Mouse (Mus musculus) neural tube, embryonic 11.5 days (tissue): ENCODE data around the gene Dnajc12. TPM values are rescaled to one million over a fixed set of nuclear protein-coding genes. Genes with fewer than 3 reads are reported as not detected.
"Not testable (repeated sequence)": the region's sequence is repeated elsewhere in the genome, so short reads cannot be mapped to it uniquely, and the experiment has no call there.

ENCODE experiments used
- ATAC-seq: fragments of 200-750 bp; cut with Nextera tagmentation; 2 replicates; pipeline ENCODE4 v1.8.0; 2017; ENCODE audit warnings: moderate number of reproducible peaks, mild to moderate bottlenecking, moderate TSS enrichment, moderate library complexity; ENCODE audit not compliant: insufficient read depth, low FRiP score, low TSS enrichment
- DNase-seq: peaks from one replicate; pipeline ENCODE4 v3.0.0-alpha.2; 2015; ENCODE audit warnings: low spot score
- H3K27ac ChIP-seq: fragments of 300-500 bp; sonication (generic); 2 replicates; pipeline ENCODE4 v1.5.1; 2014; ENCODE audit warnings: low read depth, mild to moderate bottlenecking, low read length
- H3K27me3 ChIP-seq: fragments of 300-500 bp; sonication (generic); 2 replicates; pipeline ENCODE4 v1.6.1; 2014; ENCODE audit warnings: mild to moderate bottlenecking, low read length, mixed read lengths; ENCODE audit not compliant: control insufficient read depth, insufficient read depth
- H3K36me3 ChIP-seq: fragments of 300-500 bp; sonication (generic); 2 replicates; pipeline ENCODE4 v1.6.1; 2014; ENCODE audit warnings: mild to moderate bottlenecking, low read length, moderate library complexity, mixed read lengths; ENCODE audit not compliant: control insufficient read depth, insufficient read depth
- H3K4me1 ChIP-seq: fragments of 300-500 bp; sonication (generic); 2 replicates; pipeline ENCODE4 v1.6.1; 2014; ENCODE audit warnings: low read length, mixed read lengths; ENCODE audit not compliant: control insufficient read depth, insufficient read depth
- H3K4me2 ChIP-seq: fragments of 300-500 bp; sonication (generic); 2 replicates; pipeline ENCODE4 v1.6.1; 2014; ENCODE audit warnings: low read depth, mild to moderate bottlenecking, moderate library complexity
- H3K4me3 ChIP-seq: fragments of 300-500 bp; sonication (generic); 2 replicates; pipeline ENCODE4 v1.5.1; 2014; ENCODE audit warnings: low read depth, low read length
- H3K9ac ChIP-seq: fragments of 300-500 bp; sonication (generic); 2 replicates; pipeline ENCODE4 v1.6.1; 2014; ENCODE audit warnings: mild to moderate bottlenecking, low read length
- H3K9me3 ChIP-seq: fragments of 300-500 bp; sonication (generic); 2 replicates; pipeline ENCODE4 v1.6.1; 2016; ENCODE audit warnings: low read length; ENCODE audit not compliant: control insufficient read depth
- WGBS: fragments of 180-500 bp; shearing (Covaris S2); extraction: QIAGEN DNeasy Blood & Tissue Kit; methylation state at CpG from one replicate; pipeline ENCODE4 v1.1.7; 2014; 5-methylcytosine and 5-hydroxymethylcytosine counted together
- polyA plus RNA-seq: library from polyadenylated mRNA; unstranded; fragments of >200 nt; fragmentation: Nextera tagmentation; extraction: Ambion mirVana; gene quantifications from 2 replicates; pipeline ENCODE4 v1.2.1, GENCODE M21; 2014

The Dnajc12 gene
- polyA plus RNA-seq, 1 experiment from 2014 or later: 16.0 TPM

GRCm38 (mm10) chr10:63431221-63431736, 49.0 kb downstream of the Dnajc12 start:
- Histone ChIP-seq H3K27ac (no peak overlapping the region), H3K36me3 (no peaks in the 10 kb centered on the region), H3K4me2 (no peak overlapping the region), H3K9me3 (no peaks in the 10 kb centered on the region), H3K4me1 (no peaks in the 10 kb centered on the region), H3K4me3 (no peak overlapping the region), H3K9ac (no peak overlapping the region), H3K27me3 (no peaks in the 10 kb centered on the region)
- WGBS: 89% methylated on average over 7 of the region's 7 CpGs
- DNase-seq (no peak), ATAC-seq (no peak)

GRCm38 (mm10) chr10:63432099-63432498, 49.9 kb downstream of the Dnajc12 start:
- no peak for ATAC-seq
- 91% methylated on average over 8 of the region's 8 CpGs for whole genome bisulfite sequencing
- Histone ChIP-seq H3K27me3 (no peaks in the 10 kb centered on the region), H3K27ac (no peak overlapping the region), H3K9me3 (no peaks in the 10 kb centered on the region), H3K4me1 (no peaks in the 10 kb centered on the region), H3K9ac (no peak overlapping the region), H3K36me3 (no peaks in the 10 kb centered on the region), H3K4me2 (no peak overlapping the region), H3K4me3 (no peak overlapping the region)
- no peak for DNase-seq

- Histone ChIP-seq H3K36me3 (no peaks in the 10 kb centered on the region), H3K4me1 (no peaks in the 10 kb centered on the region), H3K4me2 (no peak overlapping the region), H3K9ac (no peak overlapping the region), H3K4me3 (no peak overlapping the region), H3K27ac (no peak overlapping the region), H3K9me3 (no peaks in the 10 kb centered on the region), H3K27me3 (no peaks in the 10 kb centered on the region)
- 88% methylated on average over 2 of the region's 2 CpGs for WGBS
- ATAC-seq: no peak
- DNase-seq: no peak
Measured at GRCm38 (mm10) chr10:63432887-63433286, 50.6 kb downstream of the Dnajc12 start.

DNA sequence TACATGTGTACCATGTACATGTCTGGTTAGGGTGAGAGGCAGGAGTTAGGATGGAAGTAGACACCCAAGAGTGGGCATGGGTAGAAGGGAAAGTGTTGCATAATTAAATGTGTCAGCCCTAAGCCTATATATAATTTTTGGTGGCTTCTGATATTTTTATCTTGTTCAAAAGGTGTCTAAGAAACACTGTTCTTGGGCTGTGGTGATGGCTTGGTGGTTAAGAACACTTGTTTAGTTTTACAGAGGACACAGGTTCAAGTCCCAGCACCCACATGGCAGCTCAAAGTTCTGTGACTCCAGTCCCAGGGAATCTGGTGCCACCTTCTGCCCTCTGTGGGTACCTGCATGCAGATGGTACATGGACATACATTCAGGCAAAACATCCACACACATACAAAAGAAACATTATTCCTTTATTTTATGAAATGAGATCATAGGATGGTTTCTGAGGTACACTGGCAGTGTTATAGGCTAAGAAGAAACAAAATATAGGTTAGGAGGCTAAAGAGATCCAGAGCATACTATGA, 56.6 kb downstream of the Dnajc12 start:
- H3K36me3 ChIP-seq: no peaks in the 10 kb centered on the region
- H3K4me3 ChIP-seq: no peak overlapping the region
- no peak overlapping the region for H3K9ac ChIP-seq
- no peak overlapping the region for H3K4me2 ChIP-seq
- ATAC-seq: no peak
- no peaks in the 10 kb centered on the region for H3K27me3 ChIP-seq
- H3K4me1 ChIP-seq: no peaks in the 10 kb centered on the region
- H3K9me3 ChIP-seq: no peaks in the 10 kb centered on the region
- no peak overlapping the region for H3K27ac ChIP-seq
- DNase-seq: no peak

DNA sequence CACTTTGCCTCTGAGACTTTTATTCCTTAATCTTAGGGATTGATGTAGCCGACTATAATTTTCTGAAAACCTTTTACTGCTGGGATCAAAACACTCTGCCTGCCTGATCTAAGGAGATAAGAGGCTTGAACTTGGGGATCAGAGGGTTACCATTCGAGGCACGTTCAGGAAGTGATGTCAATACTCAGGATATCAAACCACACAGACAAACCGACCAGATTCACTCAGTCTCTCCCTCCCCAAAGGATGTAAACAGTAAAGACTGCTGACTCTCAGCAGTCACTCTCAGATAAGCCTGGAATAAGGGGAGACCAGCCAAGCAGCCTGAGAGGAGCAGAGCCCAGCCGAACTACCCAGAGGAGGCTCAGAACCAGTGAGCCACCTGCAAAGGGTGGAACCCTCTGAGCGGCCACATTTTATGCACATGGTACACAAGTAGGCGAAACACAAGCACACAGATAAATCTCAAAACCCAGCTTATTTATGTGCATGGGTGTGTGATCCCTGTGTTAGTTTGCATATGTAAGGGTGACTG, 57.5 kb downstream of the Dnajc12 start:
- Histone ChIP-seq H3K27ac (no peak overlapping the region), H3K36me3 (no peaks in the 10 kb centered on the region), H3K27me3 (no peaks in the 10 kb centered on the region), H3K4me2 (no peak overlapping the region), H3K9me3 (no peaks in the 10 kb centered on the region), H3K9ac (no peak overlapping the region), H3K4me1 (no peaks in the 10 kb centered on the region), H3K4me3 (no peak overlapping the region)
- 75% methylated on average over 7 of the region's 7 CpGs for WGBS
- ATAC-seq (no peak), DNase-seq (no peak)

GRCm38 (mm10) chr10:63444602-63445387, 62.6 kb downstream of the Dnajc12 start:
- H3K4me2 ChIP-seq, H3K4me1 ChIP-seq, ATAC-seq, H3K9me3 ChIP-seq, H3K36me3 ChIP-seq, H3K4me3 ChIP-seq, DNase-seq, H3K27me3 ChIP-seq, H3K9ac ChIP-seq, H3K27ac ChIP-seq: not testable (repeated sequence)
- 87% methylated on average over 13 of the region's 13 CpGs for WGBS

DNA sequence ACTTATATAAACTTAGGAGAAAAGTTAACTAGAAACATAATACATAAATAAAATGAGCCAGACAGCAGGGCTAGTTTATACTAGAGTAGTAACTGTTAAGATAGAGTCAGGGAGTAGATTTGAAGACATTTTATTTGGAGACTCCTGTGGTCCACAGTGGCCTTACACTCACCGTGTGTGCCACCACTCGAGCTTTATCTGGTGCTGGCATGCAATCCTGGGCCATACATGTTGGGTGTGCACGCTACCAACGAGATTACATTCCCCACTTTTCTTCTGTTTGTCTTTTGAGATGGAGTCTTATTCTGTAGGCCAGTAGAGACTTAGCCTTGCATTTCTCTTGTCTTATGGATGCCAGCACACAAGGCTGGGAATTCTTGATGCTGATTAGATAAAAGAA, 71.7 kb downstream of the Dnajc12 start:
- WGBS: 92% methylated on average over 4 of the region's 4 CpGs
- H3K27me3 ChIP-seq: no peaks in the 10 kb centered on the region

DNA sequence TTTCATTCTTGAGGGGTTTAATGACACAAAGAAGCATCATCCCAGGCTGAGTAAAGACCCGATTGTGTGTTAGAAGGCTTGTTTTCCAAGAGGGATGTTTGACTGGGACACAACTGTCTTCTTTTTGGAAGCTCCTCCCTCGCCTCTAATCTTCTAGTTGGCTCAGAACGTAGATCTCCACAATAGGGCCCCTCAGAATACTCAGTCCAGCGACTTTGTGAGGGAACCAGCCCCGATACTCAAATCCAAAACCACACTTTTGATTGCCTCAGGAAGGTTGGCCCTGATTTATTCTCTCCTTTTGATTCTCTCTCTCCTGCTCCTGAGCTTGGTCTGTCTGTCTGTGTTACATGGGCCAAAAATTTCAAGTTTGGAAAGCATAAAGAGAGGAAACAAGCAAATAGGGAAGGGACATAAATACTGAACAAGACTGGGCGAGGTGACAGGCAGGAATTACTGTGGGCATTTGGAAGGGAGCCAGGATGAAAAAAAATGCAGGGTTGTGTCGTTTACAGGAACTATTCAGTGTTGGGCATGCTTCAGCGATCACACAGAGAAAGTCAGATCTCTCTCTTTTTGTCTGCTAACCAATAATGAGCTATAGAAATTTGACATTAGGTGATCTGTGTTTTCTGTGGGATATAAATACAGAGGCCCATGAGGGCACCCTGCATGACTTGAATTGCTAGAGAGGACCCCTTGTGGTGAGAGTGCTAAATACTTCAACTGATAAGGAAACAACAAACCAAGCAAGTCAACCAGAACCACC, 73.1 kb downstream of the Dnajc12 start:
- H3K9me3 ChIP-seq: no peaks in the 10 kb centered on the region
- no peak overlapping the region for H3K4me3 ChIP-seq
- H3K36me3 ChIP-seq: no peaks in the 10 kb centered on the region
- no peak overlapping the region for H3K4me2 ChIP-seq
- ATAC-seq (peak; percentile 85), DNase-seq (peak; percentile 34)
- 0 out of 2 replicates have a peak, but pooled peaks cover 5% of the 10 kb centered on the region for H3K4me1 ChIP-seq
- no peak overlapping the region for H3K9ac ChIP-seq
- WGBS: 42% methylated on average over 8 of the region's 8 CpGs
- H3K27ac ChIP-seq: 0 out of 2 replicates have a peak overlapping the region, but pooled peaks have one; percentile 39
- H3K27me3 ChIP-seq: no peaks in the 10 kb centered on the region

More for the DNA sequence above, 71.7 kb downstream of the Dnajc12 start:
- DNase-seq (no peak), ATAC-seq (no peak)
- Histone ChIP-seq H3K4me2 (no peak overlapping the region), H3K36me3 (no peaks in the 10 kb centered on the region), H3K9me3 (no peaks in the 10 kb centered on the region), H3K27ac (no peak overlapping the region), H3K9ac (no peak overlapping the region), H3K4me3 (no peak overlapping the region), H3K4me1 (0 out of 2 replicates have a peak, but pooled peaks cover 5% of the 10 kb centered on the region)
